Mouse (Mus musculus) testis, adult 2 months (tissue): ENCODE data around the gene Pde4d. TPM values are rescaled to one million over a fixed set of nuclear protein-coding genes. Genes with fewer than 3 reads are reported as not detected.

ENCODE experiments used
- H3K27ac ChIP-seq: fragments of 200-500 bp; 2 replicates; pipeline ENCODE4 v1.5.1; 2012; ENCODE audit warnings: low read depth, low read length; ENCODE audit not compliant: control insufficient read depth, insufficient read depth
- H3K27me3 ChIP-seq: fragments of 200-500 bp; 2 replicates; pipeline ENCODE4 v1.6.1; 2012; ENCODE audit warnings: mild to moderate bottlenecking, low read length, moderate library complexity; ENCODE audit not compliant: control insufficient read depth, insufficient read depth
- H3K36me3 ChIP-seq: fragments of 200-500 bp; 2 replicates; pipeline ENCODE4 v1.6.1; 2012; ENCODE audit warnings: mild to moderate bottlenecking, low read length; ENCODE audit not compliant: control insufficient read depth, insufficient read depth
- H3K4me1 ChIP-seq: fragments of 200-500 bp; 2 replicates; pipeline ENCODE4 v1.6.1; 2012; ENCODE audit warnings: low read length; ENCODE audit not compliant: control insufficient read depth, insufficient read depth
- H3K4me3 ChIP-seq: fragments of 200-500 bp; 2 replicates; pipeline ENCODE4 v1.5.1; 2012; ENCODE audit warnings: low read depth, mild to moderate bottlenecking, low read length, moderate library complexity, mixed read lengths; ENCODE audit not compliant: control insufficient read depth
- CTCF ChIP-seq: fragments of 200-500 bp; IDR thresholded peaks from 2 replicates; pipeline ENCODE4 v1.5.1; 2012; ENCODE audit warnings: low read depth, mild to moderate bottlenecking, inconsistent platforms, low read length, moderate library complexity; ENCODE audit not compliant: control insufficient read depth, insufficient read depth, insufficient replicate concordance
- POLR2A ChIP-seq: fragments of 200-500 bp; IDR thresholded peaks from 2 replicates; pipeline ENCODE4 v1.6.1; 2012; ENCODE audit warnings: low read depth, mild to moderate bottlenecking, inconsistent platforms, low read length, moderate library complexity; ENCODE audit not compliant: control insufficient read depth
- polyA plus RNA-seq: library from polyadenylated mRNA; depleted of rRNA; stranded (reverse); fragments of >200 nt; gene quantifications from 2 replicates; pipeline ENCODE4 v1.2.3, GENCODE M21; 2012

Pde4d gene
- polyA plus RNA-seq, 1 experiment = 2.1 TPM

DNA sequence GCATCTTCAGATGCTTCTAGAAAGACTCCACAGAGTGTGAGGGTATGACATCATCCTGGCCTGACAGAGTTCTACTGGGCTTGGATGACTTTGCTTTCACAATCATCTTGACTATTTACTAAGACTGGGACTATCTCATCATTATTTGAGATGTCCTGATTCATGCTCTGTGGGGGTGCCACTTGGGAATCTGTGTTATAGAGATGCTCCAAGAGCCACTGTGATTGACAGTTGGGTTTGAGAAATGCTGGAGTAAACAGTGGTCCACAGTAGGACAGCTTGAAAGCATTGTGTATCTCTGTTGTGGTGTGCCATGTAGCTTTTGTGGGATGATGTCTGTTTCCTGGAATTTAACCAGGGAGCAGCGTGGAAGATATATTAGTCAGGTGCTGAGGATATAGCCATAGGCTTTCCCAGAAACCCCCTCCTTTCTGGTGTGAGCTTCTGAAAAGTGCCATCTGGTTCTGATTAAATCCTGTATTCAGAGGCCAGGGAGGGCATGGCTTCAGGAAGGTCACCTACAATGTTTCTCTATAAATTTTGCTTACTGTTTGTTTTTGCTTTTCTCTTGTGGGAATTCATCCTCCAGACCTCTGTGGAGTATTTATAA, 89.1 kb downstream of the Pde4d start:
- H3K36me3 ChIP-seq = no peaks in the 10 kb centered on the region
- TF ChIP-seq CTCF = no peak
- H3K4me3 ChIP-seq = no peak overlapping the region
- H3K4me1 ChIP-seq = no peaks in the 10 kb centered on the region
- H3K27me3 ChIP-seq = no peaks in the 10 kb centered on the region
- H3K27ac ChIP-seq = no peak overlapping the region

DNA sequence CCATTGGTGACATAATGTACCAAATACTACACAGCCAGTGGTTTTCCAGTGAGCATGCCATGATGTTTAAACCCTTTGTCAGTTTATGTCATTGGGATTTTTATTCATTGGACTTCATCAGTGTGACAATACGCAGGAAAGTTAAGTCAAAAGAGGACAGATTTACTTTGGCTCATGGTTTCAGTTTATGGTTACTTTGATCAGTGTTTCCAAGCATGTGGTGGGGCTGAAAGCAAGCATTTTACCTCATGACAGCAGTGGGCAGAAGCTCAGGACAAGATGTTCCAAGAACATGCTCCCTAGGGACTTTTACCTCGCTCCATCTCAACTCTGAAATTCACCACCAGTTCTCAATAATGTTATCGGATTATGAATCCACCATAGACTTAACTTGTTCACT, 91.7 kb downstream of the Pde4d start:
- Histone ChIP-seq H3K27me3 (no peaks in the 10 kb centered on the region), H3K4me3 (no peak overlapping the region), H3K4me1 (no peaks in the 10 kb centered on the region), H3K36me3 (no peaks in the 10 kb centered on the region), H3K27ac (no peak overlapping the region)
- TF ChIP-seq POLR2A = no peak
- no peak for TF ChIP-seq CTCF

DNA sequence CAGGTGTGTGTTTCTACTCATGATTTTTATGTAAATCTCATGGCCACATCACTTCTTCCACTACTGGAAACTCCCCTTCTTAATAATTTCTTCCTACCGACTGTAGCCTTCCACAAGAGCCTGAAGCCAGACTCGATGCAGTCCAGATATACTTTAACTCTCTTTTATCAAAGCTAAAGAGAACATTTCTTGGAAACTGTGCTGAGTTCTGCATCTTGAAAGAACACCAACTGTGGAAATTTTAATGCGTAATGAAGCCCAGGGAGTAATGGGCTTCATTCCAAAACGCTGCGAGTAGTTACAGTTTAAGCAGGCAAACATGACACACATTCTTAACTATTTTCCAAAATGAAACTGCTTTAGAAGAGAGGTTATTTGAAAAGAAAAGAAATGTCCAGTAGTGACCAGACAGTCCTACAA, 92.6 kb downstream of the Pde4d start:
- no peaks in the 10 kb centered on the region for H3K36me3 ChIP-seq
- no peak for TF ChIP-seq CTCF
- TF ChIP-seq POLR2A = no peak
- H3K4me1 ChIP-seq = no peaks in the 10 kb centered on the region
- no peak overlapping the region for H3K27ac ChIP-seq
- no peak overlapping the region for H3K4me3 ChIP-seq
- no peaks in the 10 kb centered on the region for H3K27me3 ChIP-seq

DNA sequence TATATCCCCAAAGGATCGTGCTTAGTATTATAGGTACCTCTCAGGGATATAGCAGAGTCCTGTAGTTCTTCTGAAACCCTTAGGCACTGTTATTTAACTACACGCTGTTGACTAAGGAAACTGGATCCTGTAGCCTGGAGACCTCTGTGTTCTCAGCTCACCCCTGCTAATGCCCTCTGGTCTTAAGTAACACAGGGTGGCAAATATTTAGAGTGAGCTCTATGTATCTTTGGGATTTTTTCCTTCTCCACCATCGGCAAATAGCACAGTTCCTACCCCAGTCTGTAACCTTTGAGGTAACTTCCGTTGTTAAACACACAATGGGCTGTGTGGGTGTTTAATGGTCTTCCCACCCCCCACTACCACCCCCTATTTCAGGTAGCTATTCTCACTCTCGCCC, 102.5 kb downstream of the Pde4d start:
- no peak overlapping the region for H3K27ac ChIP-seq
- TF ChIP-seq CTCF (no peak), POLR2A (no peak)
- no peaks in the 10 kb centered on the region for H3K27me3 ChIP-seq
- no peaks in the 10 kb centered on the region for H3K36me3 ChIP-seq
- no peaks in the 10 kb centered on the region for H3K4me1 ChIP-seq
- no peak overlapping the region for H3K4me3 ChIP-seq

DNA sequence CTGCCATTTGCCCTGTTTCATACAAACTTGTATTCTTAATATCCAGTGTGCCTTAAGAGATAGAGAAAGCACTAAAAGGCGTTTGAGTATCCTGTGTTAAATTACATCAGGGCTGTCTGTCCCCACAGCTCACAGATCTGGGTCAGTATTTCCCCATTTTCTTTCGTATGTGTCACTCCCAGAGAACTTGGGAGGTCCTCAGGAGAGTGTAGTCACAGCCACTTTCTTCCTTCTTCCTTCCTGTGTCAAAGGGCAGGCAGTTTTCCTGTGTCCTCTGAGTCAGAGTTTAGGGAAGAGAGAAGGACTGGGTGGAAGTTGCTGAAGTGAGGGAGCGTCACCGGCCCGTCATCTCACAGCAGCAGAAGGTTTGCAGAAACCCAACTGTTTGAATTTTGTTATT, 103.2 kb downstream of the Pde4d start:
- Histone ChIP-seq H3K27ac (no peak overlapping the region), H3K4me1 (no peaks in the 10 kb centered on the region), H3K27me3 (no peaks in the 10 kb centered on the region), H3K4me3 (no peak overlapping the region), H3K36me3 (no peaks in the 10 kb centered on the region)
- TF ChIP-seq CTCF (no peak), POLR2A (no peak)

DNA sequence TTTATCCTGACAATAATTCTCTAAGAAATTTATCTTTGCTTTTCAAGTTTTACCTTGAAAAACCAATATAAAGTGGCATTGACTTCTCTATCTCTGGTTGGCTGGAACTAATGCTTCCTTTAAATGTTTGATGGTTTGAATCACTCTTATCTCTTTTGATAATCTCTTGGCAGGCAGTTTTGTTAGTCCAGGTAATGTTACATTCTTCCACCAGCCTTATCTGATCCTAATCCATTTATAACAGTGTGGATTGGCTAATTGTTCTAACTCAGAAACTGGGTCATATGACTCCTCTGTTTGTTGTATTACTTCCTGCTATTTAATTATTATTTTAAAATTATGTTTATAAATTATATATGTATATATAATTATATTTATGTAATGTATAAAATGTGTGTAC, 105.2 kb downstream of the Pde4d start:
- no peak for TF ChIP-seq CTCF
- no peak for TF ChIP-seq POLR2A
- Histone ChIP-seq H3K4me1 (no peaks in the 10 kb centered on the region), H3K4me3 (no peak overlapping the region), H3K36me3 (no peaks in the 10 kb centered on the region), H3K27ac (no peak overlapping the region), H3K27me3 (no peaks in the 10 kb centered on the region)

DNA sequence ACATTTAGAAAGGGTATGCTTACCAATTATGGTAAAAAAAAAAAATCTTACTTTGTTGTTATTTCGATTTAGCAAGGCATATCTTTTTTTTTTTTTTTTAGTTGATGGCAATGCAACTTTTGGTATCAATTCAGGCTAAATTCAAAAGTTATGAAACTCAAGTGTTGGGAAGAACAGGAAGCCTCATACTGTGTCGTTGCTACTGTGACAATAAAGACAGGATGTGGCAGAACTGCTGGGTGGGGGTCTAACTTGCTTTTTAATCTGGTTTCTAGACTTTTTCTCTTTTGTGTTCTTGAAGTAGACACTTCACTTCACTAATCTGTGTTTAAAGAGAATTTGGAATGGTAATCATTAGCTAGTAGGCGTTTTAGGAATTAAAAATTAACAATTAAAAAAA, 147.2 kb downstream of the Pde4d start:
- Histone ChIP-seq H3K36me3 (no peaks in the 10 kb centered on the region), H3K4me3 (no peak overlapping the region), H3K27ac (no peak overlapping the region), H3K27me3 (no peaks in the 10 kb centered on the region), H3K4me1 (no peaks in the 10 kb centered on the region)
- TF ChIP-seq POLR2A = no peak
- no peak for TF ChIP-seq CTCF

DNA sequence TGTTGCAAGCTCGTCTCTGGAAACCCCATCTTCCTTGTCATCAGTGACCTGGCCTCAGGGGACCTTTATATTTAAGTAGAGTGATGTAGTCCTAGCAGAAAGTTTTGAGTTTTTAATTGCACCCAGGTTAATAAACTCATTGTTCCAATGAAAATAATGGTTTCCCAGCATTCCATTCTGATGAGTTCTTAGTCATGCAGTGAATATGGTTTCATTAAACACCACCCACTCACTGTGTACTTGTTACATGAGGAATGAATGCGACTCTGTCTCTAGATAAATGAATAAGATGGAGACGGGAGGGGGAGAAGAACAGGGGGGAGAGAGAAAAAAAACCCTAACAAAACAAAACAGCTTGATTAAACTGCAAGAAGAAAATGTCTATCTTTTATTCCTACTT, 148.9 kb downstream of the Pde4d start:
- Histone ChIP-seq H3K4me1 (no peaks in the 10 kb centered on the region), H3K4me3 (no peak overlapping the region), H3K36me3 (no peaks in the 10 kb centered on the region), H3K27me3 (no peaks in the 10 kb centered on the region), H3K27ac (no peak overlapping the region)
- no peak for TF ChIP-seq POLR2A
- TF ChIP-seq CTCF = no peak
